Mouse (Mus musculus): Measurements from ENCODE around the gene Fhad1. TPM values are rescaled to one million over a fixed set of nuclear protein-coding genes. Genes with fewer than 3 reads are reported as not detected.

Gene Fhad1
- polyA plus RNA-seq, 1 experiment: 4.9 TPM

DNA sequence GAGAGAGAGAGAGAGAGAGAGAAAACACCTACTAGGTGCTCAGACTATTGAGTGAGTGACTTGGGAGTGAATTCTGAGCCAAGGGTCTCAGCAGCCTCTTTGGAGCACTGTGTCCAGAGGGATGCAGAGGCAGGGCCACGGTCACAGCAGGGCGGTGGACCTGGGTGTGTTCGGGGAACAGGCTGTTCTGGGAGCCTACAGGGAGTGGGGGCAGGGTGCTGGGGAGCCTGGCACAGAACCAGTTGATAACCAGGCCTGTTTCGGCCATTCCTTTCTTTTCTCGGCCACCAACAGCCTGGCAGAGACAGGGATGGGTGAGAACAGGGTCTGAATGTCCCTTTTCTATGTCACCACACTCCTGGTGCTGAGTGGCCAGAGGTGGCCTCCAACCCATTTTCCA, 152.0 kb downstream of the Fhad1 start:
- Histone ChIP-seq H3K4me3 (ENCODE audit: insufficient read depth, low read length) (no peak overlapping the region), H3K27ac (ENCODE audit: insufficient read depth, low read depth, low read length) (no peak overlapping the region), H3K4me1 (ENCODE audit: control insufficient read depth, insufficient read depth, low read length) (peaks cover 43% of the 10 kb centered on the region)
- TF ChIP-seq CTCF (IDR thresholded peaks at IDR 0.05; ENCODE audit: low read depth, low read length) (no peak), POLR2A (IDR thresholded peaks at IDR 0.05; ENCODE audit: borderline replicate concordance, low read depth, low read length) (no peak)

DNA sequence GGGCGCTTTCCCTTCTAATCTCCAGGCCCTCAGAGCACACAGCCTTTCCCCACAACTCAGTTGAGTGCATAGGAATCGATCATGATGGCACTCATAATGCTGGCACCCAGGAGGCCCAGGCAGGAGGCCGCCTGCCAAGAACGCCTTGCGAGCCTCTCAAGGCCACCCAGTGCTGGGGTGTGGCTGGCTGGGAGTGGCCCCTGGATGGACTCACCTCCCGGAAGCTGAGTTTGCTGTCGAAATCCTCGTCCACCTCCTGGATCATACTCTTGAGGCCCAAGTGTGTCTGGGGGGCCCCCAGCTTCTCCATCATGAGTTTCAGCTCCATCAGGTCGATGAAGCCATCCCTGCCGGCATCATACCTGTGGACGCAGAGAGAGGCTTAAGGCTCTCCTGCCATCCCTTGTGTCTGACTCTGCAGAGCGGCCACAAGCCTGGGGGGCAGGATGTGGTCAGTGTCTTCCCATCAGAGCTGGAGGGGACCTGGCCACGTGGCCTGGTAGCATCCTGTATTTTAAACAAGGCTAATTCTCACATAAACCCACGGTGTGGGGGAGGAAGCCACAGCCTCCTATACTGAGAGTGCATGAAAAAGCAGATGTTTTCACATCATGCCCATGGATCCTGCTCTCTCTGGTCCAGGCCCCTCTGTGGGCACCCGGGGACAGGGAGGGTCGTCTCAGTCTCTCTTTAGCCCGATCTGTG, 153.1 kb downstream of the Fhad1 start:
- Histone ChIP-seq H3K4me3 (ENCODE audit: insufficient read depth, low read length) (no peak overlapping the region), H3K27ac (ENCODE audit: insufficient read depth, low read depth, low read length) (no peak overlapping the region)

DNA sequence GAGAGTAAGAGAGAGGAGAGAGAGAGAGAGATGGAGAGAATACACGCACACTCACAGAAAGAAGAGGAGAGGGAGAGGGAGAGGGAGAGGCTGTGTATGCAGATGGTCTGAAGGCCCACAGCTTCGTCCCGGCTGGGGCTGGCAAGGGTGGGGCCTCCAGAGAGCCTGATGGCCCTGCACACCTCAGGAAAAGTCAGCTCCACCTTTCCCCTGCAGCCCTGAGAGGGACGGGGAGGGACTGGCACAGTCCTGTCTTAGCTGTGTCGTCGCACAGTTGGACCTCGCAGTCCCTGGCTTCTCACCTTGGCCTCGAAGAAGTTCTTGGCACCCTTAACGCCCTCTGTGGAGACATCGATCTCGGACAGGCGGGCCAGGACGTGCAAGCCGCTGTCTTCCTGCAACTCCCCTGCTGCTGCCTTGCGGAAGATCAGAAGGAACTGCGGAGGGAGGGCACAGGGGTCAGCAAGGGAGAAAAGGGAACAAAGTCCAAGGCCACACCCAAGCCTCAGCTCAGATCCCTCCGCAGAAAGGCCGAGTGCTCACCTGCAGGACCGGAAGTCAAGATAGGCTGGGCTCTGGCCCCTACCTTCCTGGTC, 154.5 kb downstream of the Fhad1 start:
- no peak overlapping the region for H3K27ac ChIP-seq (ENCODE audit: insufficient read depth, low read depth, low read length)

More for the DNA sequence above, 153.1 kb downstream of the Fhad1 start:
- TF ChIP-seq CTCF (IDR thresholded peaks at IDR 0.05; ENCODE audit: low read depth, low read length) (no peak), POLR2A (IDR thresholded peaks at IDR 0.05; ENCODE audit: borderline replicate concordance, low read depth, low read length) (no peak)
- peaks cover 35% of the 10 kb centered on the region for H3K4me1 ChIP-seq (ENCODE audit: control insufficient read depth, insufficient read depth, low read length)

DNA sequence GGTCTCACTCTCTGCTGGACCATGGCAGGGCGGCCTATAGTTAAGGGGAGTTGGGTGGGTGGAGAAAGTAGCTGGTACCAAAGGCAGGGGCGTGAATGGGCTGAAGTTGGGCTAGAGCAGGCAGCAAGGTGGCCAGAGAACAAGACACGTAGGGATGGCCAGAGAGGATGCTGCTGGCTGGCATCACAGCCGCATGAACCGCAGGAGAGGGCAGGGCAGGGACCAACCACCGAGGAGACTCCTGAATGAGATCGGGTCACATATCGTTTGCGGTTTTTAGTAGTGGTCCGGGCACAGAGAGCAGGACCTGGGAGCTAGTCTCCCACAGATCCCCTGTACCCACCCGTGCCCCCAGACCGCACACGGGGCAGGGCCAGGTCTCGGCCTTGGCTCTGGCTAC, 155.5 kb downstream of the Fhad1 start:
- Histone ChIP-seq H3K4me1 (ENCODE audit: control insufficient read depth, insufficient read depth, low read length) (peaks cover 19% of the 10 kb centered on the region), H3K27ac (ENCODE audit: insufficient read depth, low read depth, low read length) (no peak overlapping the region), H3K4me3 (ENCODE audit: insufficient read depth, low read length) (no peak overlapping the region)
- TF ChIP-seq CTCF (IDR thresholded peaks at IDR 0.05; ENCODE audit: low read depth, low read length): no peak
- TF ChIP-seq POLR2A (IDR thresholded peaks at IDR 0.05; ENCODE audit: borderline replicate concordance, low read depth, low read length): no peak

More for the DNA sequence above, 154.5 kb downstream of the Fhad1 start:
- H3K4me1 ChIP-seq (ENCODE audit: control insufficient read depth, insufficient read depth, low read length): peaks cover 22% of the 10 kb centered on the region
- no peak overlapping the region for H3K4me3 ChIP-seq (ENCODE audit: insufficient read depth, low read length)
- no peak for TF ChIP-seq POLR2A (IDR thresholded peaks at IDR 0.05; ENCODE audit: borderline replicate concordance, low read depth, low read length)
- TF ChIP-seq CTCF (IDR thresholded peaks at IDR 0.05; ENCODE audit: low read depth, low read length): no peak

DNA sequence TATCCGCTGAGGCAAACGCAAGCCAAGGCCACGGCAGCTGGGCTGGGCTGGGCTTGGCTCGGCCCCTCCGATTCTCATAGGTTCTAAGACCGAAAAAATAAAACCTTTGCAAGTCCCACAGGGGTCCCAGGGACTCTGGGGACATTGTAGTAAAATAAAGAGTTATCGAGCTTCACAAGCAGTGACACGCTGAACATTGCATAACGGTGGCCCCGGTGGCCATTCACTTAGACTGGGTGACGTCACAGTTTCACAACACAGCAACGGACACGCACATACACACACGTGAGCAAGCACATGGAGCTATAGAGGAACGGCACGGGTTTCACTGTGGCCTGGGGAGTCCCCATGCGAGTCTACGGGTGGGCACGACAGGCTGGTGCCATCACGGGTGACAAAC, 156.4 kb downstream of the Fhad1 start:
- Histone ChIP-seq H3K4me3 (ENCODE audit: insufficient read depth, low read length) (no peak overlapping the region), H3K4me1 (ENCODE audit: control insufficient read depth, insufficient read depth, low read length) (peaks cover 19% of the 10 kb centered on the region), H3K27ac (ENCODE audit: insufficient read depth, low read depth, low read length) (peak overlapping the region; percentile 39)
- TF ChIP-seq POLR2A (IDR thresholded peaks at IDR 0.05; ENCODE audit: borderline replicate concordance, low read depth, low read length) (no peak), CTCF (IDR thresholded peaks at IDR 0.05; ENCODE audit: low read depth, low read length) (no peak)

DNA sequence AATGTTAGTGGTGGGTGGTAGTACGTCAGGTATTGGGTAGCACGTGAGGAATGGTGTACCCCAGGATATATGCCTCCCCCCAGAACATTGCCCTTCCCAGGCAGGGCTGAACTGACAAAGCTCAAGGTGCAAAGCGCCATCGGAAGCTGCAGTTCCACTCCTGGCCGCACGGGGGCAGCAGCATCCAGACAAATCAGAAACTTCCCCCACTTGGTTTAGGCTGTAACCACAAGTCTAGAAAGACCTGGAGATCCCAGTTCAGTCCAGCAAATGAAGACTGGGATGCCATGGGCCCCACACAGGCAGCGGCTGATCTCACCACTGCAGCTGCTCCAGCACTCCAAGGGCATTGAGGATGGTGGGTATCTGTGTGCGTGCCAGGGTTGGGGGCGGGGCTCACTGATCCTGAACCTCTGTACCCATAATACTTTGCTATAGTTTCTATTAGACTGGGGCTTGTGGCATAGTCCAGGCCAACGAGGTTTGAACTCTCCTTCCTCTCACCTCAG, 157.4 kb downstream of the Fhad1 start:
- no peak for TF ChIP-seq POLR2A (IDR thresholded peaks at IDR 0.05; ENCODE audit: borderline replicate concordance, low read depth, low read length)
- peak; percentile 97 for TF ChIP-seq CTCF (IDR thresholded peaks at IDR 0.05; ENCODE audit: low read depth, low read length)
- H3K4me1 ChIP-seq (ENCODE audit: control insufficient read depth, insufficient read depth, low read length): peaks cover 18% of the 10 kb centered on the region
- H3K4me3 ChIP-seq (ENCODE audit: insufficient read depth, low read length): no peak overlapping the region
- H3K27ac ChIP-seq (ENCODE audit: insufficient read depth, low read depth, low read length): no peak overlapping the region

DNA sequence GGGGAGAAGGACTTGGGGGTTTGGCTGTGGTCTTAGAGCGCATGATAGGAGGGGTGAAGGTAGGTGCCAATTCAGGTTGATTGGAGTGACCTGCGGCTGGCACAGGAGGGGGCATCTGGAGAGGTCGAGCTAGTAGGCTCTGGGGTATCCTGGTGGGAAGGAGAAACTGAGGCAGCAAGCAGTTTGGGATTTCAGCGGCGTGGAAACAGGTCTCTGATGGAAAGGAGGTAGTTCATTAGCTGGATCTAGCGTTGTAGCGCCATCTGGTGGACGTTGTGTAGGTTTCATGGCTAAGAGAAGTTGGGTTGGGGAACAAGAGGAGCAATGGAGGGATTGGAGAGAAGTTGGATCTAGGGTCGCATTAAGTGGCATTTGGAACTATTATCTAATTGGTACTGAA, 161.4 kb downstream of the Fhad1 start:
- H3K4me1 ChIP-seq (ENCODE audit: control insufficient read depth, insufficient read depth, low read length): peaks cover 8% of the 10 kb centered on the region
- TF ChIP-seq CTCF (IDR thresholded peaks at IDR 0.05; ENCODE audit: low read depth, low read length): peak; percentile 46; the same call in 1 of the 2 replicates
- no peak for TF ChIP-seq POLR2A (IDR thresholded peaks at IDR 0.05; ENCODE audit: borderline replicate concordance, low read depth, low read length)
- H3K4me3 ChIP-seq (ENCODE audit: insufficient read depth, low read length): no peak overlapping the region
- H3K27ac ChIP-seq (ENCODE audit: insufficient read depth, low read depth, low read length): no peak overlapping the region

DNA sequence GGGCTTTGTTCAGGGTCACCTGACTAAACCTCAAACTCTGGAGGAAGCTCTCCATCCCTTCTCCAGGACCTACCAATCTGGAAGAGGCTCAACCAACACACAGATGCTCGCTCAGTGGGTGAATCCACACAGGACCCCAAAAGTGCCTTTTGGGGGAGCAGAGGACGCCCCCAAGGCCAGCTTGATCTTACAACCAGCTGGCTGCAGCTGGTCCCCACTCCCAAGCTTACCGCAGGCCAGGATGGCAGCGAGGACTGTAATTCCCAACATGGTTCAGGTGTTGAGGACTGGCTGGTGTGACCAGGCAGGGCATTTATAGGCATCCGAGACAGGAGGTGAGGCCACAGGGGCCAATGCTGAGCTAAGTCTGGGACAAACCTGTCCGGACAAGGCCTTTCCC, 168.9 kb downstream of the Fhad1 start, which contains the start of gene Ctrc:
Gene Ctrc (minus strand): TSS at position 361 of the 400 bp plus-strand sequence.
- Histone ChIP-seq H3K4me3 (ENCODE audit: insufficient read depth, low read length) (no peak within 1 kb of the TSS), H3K4me1 (ENCODE audit: control insufficient read depth, insufficient read depth, low read length) (peaks cover 4% of the 10 kb centered on the region; the same call in 1 of the 2 replicates), H3K27ac (ENCODE audit: insufficient read depth, low read depth, low read length) (no peak within 1 kb of the TSS)
- TF ChIP-seq POLR2A (IDR thresholded peaks at IDR 0.05; ENCODE audit: borderline replicate concordance, low read depth, low read length) (no peak), CTCF (IDR thresholded peaks at IDR 0.05; ENCODE audit: low read depth, low read length) (no peak)

Other genes with a start within 250 kb of the Fhad1 start
- 11.4 and 12.2 TPM in 2 replicates for gene Dnajc16, start 224.2 kb downstream of the Fhad1 start, polyA plus RNA-seq (2012; ENCODE audit: insufficient read depth, insufficient read length, missing spikeins)
- gene Casp9, start 221.5 kb downstream of the Fhad1 start, polyA plus RNA-seq (2012; ENCODE audit: insufficient read depth, insufficient read length, missing spikeins): 34.2 and 35.1 TPM in 2 replicates
- not detected in 2 replicates for gene Cela2a, start 188.9 kb downstream of the Fhad1 start, polyA plus RNA-seq (2012; ENCODE audit: insufficient read depth, insufficient read length, missing spikeins)
- gene Ctrc, start 168.7 kb downstream of the Fhad1 start, polyA plus RNA-seq (2012; ENCODE audit: insufficient read depth, insufficient read length, missing spikeins): not detected in 2 replicates
- gene Efhd2, start 140.2 kb downstream of the Fhad1 start, polyA plus RNA-seq (2012; ENCODE audit: insufficient read depth, insufficient read length, missing spikeins): 491 and 499 TPM in 2 replicates
- 52.4 and 56.6 TPM in 2 replicates for gene Tmem51, start 69.2 kb upstream of the Fhad1 start, polyA plus RNA-seq (2012; ENCODE audit: insufficient read depth, insufficient read length, missing spikeins)
- gene Kazn, start 224.3 kb upstream of the Fhad1 start, polyA plus RNA-seq (2012; ENCODE audit: insufficient read depth, insufficient read length, missing spikeins): not detected in 2 replicates

Measured in bone marrow macrophage, adult 2 months (primary cell).